Comparison of ENCODE assay signal across 16 mouse cellular contexts in the genomic region with DNA sequence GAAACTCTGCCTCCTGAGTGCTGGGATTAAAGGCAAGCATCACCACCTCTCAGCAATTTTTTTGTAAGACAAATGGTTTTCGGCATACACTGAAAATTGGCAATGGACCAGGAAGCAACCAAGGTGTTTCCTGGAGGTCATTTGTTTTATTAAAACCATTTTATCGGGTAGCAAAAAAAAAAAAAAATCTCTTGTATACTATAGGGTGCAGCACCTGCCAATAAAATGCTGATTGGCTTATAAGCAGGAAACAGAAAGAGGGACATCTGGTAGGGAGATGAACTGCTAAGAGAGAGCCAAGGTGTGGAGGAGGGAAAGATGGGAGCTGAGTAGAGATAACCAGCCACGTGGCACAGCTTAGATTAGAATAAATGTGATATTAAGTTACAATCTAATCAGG. TPM values are rescaled to one million over a fixed set of nuclear protein-coding genes. Genes with fewer than 3 reads are reported as not detected.
DNase-seq lines count a peak whose midpoint lies in the region; ATAC-seq and TF ChIP-seq lines count a peak whose summit lies in the region.
"Had no signal": no experiment of that assay in that cellular context is flagged by ENCODE, and none has a peak within 500 bp of the region (broad histone marks: within the 10 kb centered on the region; RNA-seq: fewer than 3 reads in every experiment).

No protein-coding gene starts in this region.

- no peaks in the 10 kb centered on the region; the same call in 1 of the 2 replicates for H3K27me3 ChIP-seq in lung, embryonic 14.5 days (ENCODE audit: insufficient read depth, low read length)

- no peak overlapping the region for H3K9ac ChIP-seq in lung, embryonic 14.5 days
- H3K9ac ChIP-seq: heart, embryonic 12.5 days; limb, embryonic 13.5 days had no signal

- no peaks in the 10 kb centered on the region for H3K36me3 ChIP-seq in lung, embryonic 14.5 days (ENCODE audit: insufficient read depth)
- H3K36me3 ChIP-seq: heart, embryonic 12.5 days; limb, embryonic 13.5 days had no signal

- no peaks in the 10 kb centered on the region for H3K9me3 ChIP-seq in lung, embryonic 14.5 days (ENCODE audit: low read depth, low read length)
- H3K9me3 ChIP-seq: heart, embryonic 12.5 days had no signal

- no peak overlapping the region for H3K4me3 ChIP-seq in lung, embryonic 14.5 days (ENCODE audit: low read depth, low read length)
- H3K4me3 ChIP-seq: erythroblast, embryonic 14.5 days; heart, embryonic 12.5 days; left cerebral cortex, adult 2 months; limb, embryonic 13.5 days had no signal

- H3K4me2 ChIP-seq in lung, embryonic 14.5 days = no peak overlapping the region
- H3K4me2 ChIP-seq: heart, embryonic 12.5 days; limb, embryonic 13.5 days had no signal

- WGBS in lung, embryonic 14.5 days = 61% methylated on average over 3 of the region's 3 CpGs

- intact Hi-C loops in left cerebral cortex, postnatal 14 days (cut with DNase I) = no loop called here
- intact Hi-C loops in left cerebral cortex, postnatal 10 days (cut with DNase I) = no loop called here

- peak; percentile 59; the same call in 1 of the 2 replicates for ATAC-seq in frontal cortex, adult (ENCODE audit: low TSS enrichment)
- no peak for ATAC-seq in lung, embryonic 14.5 days (ENCODE audit: insufficient read depth)

- H3K4me1 ChIP-seq in lung, embryonic 14.5 days (ENCODE audit: insufficient read depth) = no peaks in the 10 kb centered on the region
- H3K4me1 ChIP-seq: heart, embryonic 12.5 days; limb, embryonic 13.5 days had no signal

- no peak for TF ChIP-seq CTCF in lung, embryonic 14.5 days (IDR thresholded peaks at IDR 0.05; ENCODE audit: low read depth)

- H3K27ac ChIP-seq in lung, embryonic 14.5 days (ENCODE audit: low read depth) = no peak overlapping the region
- H3K27ac ChIP-seq: left cerebral cortex, adult 2 months; limb, embryonic 13.5 days had no signal

- no peak for DNase-seq in frontal cortex, postnatal 10 days (ENCODE audit: low spot score in 2 of 2)
- DNase-seq in lung, embryonic 14.5 days = peak; percentile 54
- DNase-seq in lung, postnatal 36 days = no peak
- peak; percentile 31 to 51 for DNase-seq in cerebellum, postnatal 14 days
- no peak for DNase-seq in left cerebral cortex, postnatal 14 days (ENCODE audit: low spot score in 2 of 2)
- DNase-seq in left cerebral cortex, postnatal 10 days (ENCODE audit: extremely low spot score in 1 of 2, low spot score in 2 of 2) = no peak
- DNase-seq: kidney, adult 8-10 months; kidney, postnatal 36 days; lung, postnatal 14 days; spleen, adult 18-20 months had no signal

RNA-seq across cellular contexts. Expression of a gene that starts 7.0 kb away (rescaled TPM):
- polyA plus RNA-seq in lung, embryonic 14.5 days (2014; fragmentation: Nextera tagmentation; extraction: Ambion mirVana) = 28.9 and 30.0 TPM in 2 replicates
- total RNA-seq in left cerebral cortex, postnatal 14 days (2021) = 10 to 100 TPM; 10.1 to 10.8 TPM
- 1 to 10 TPM; 9.5 to 9.6 TPM for total RNA-seq in left cerebral cortex, postnatal 10 days (2021)
- total RNA-seq: megakaryocyte-erythroid progenitor cell, adult 5-6 weeks had no signal
- polyA plus RNA-seq: erythroblast, embryonic 14.5 days had no signal

RNA-seq across cellular contexts. Expression of a gene that starts 53.1 kb away (rescaled TPM):
- 75.0 and 77.3 TPM in 2 replicates for polyA plus RNA-seq in lung, embryonic 14.5 days (2014; fragmentation: Nextera tagmentation; extraction: Ambion mirVana)
- total RNA-seq in left cerebral cortex, postnatal 14 days (2021) = 10 to 100 TPM; 36.4 to 40.1 TPM
- 10 to 100 TPM; 42.8 to 44.2 TPM for total RNA-seq in left cerebral cortex, postnatal 10 days (2021)

Comparison
In these comparisons a context has a peak if more than half of its experiments do, and no peak if none do; other contexts are left out.
1. DNase-seq: peak in lung, embryonic 14.5 days (single experiment) and cerebellum, postnatal 14 days (2 of 2); none in frontal cortex, postnatal 10 days (0 of 2), lung, postnatal 36 days (single experiment), left cerebral cortex, postnatal 14 days (0 of 2) and left cerebral cortex, postnatal 10 days (0 of 2).